Mouse (Mus musculus): Measurements from ENCODE around the gene Chst10. TPM values are rescaled to one million over a fixed set of nuclear protein-coding genes. Genes with fewer than 3 reads are reported as not detected.

Chst10 gene
- total and polyA plus RNA-seq, 3 experiments, result 5.1 to 9.5 (median 7.3) TPM

- TF ChIP-seq NELFE (IDR thresholded peaks at IDR 0.05; ENCODE audit: low read depth, low read length), result no peak
- no peak for TF ChIP-seq CHD2 (IDR thresholded peaks at IDR 0.05; ENCODE audit: low read length)
- TF ChIP-seq ZKSCAN1 (IDR thresholded peaks at IDR 0.05; ENCODE audit: borderline replicate concordance, low read depth, low read length), result no peak
- TF ChIP-seq ZMIZ1 (IDR thresholded peaks at IDR 0.05; ENCODE audit: low read depth, low read length), result no peak
- no peak for TF ChIP-seq ETS1 (conservative IDR thresholded peaks at IDR 0.05; ENCODE audit: low read depth, low read length)
- TF ChIP-seq MXI1 (IDR thresholded peaks at IDR 0.05; ENCODE audit: low read depth, low read length), result no peak
- no peak for TF ChIP-seq MEF2A (IDR thresholded peaks at IDR 0.05; ENCODE audit: borderline replicate concordance, low read depth, low read length)
- H3K27ac ChIP-seq (ENCODE audit: insufficient read depth, low read depth), result no peak within 1 kb of the TSS
- no peak within 1 kb of the TSS for H3K9ac ChIP-seq (ENCODE audit: insufficient read depth, low read depth)
- DNase-seq (ENCODE audit: extremely low read depth), result no peak
- dilution Hi-C loops (cut with MboI; ENCODE audit: extremely low pct_ligation_motif_present, extremely low pct_unique_long_range_greater_than_20kb, low sequenced_read_pairs) (no loop called here), in situ Hi-C loops (cut with MboI; ENCODE audit: low pct_ligation_motif_present, low pct_unique_long_range_greater_than_20kb, low sequenced_read_pairs) (no loop called here)
- H3K79me2 ChIP-seq (replicated peaks; ENCODE audit: control insufficient read depth, extremely low read depth, insufficient read depth, poor library complexity, severe bottlenecking), result no peaks in the 10 kb centered on the region
- peaks cover 4% of the 10 kb centered on the region for H3K9me3 ChIP-seq (replicated peaks; ENCODE audit: low read length)
- H3K4me3 ChIP-seq (replicated peaks in 1 of 3; ENCODE audit: low read depth in 2 of 3, low read length in 2 of 3, poor library complexity in 1 of 3), result no peak within 1 kb of the TSS
- H3K27me3 ChIP-seq (replicated peaks), result no peaks in the 10 kb centered on the region
- H3K4me1 ChIP-seq (ENCODE audit: control insufficient read depth in 1 of 2, insufficient read depth in 2 of 2), result no peaks in the 10 kb centered on the region; a peak in 1 of 4 replicates
- H3K4me2 ChIP-seq (ENCODE audit: insufficient read depth, low read depth, poor library complexity, severe bottlenecking), result no peak within 1 kb of the TSS
- H3K36me3 ChIP-seq (replicated peaks in 1 of 2; ENCODE audit: control insufficient read depth in 1 of 2, insufficient read depth in 1 of 2, low read length in 1 of 2), result no peaks in the 10 kb centered on the region
Observed at GRCm38 (mm10) chr1:38836477-38836872, 61.5 kb downstream of the Chst10 start, which contains the start of gene Lonrf2. Gene Lonrf2, minus strand, starts transcription at chr1:38836711.

GRCm38 (mm10) chr1:38835568-38836476, 62.1 kb downstream of the Chst10 start:
- Histone ChIP-seq H3K27ac (ENCODE audit: insufficient read depth, low read depth) (no peak overlapping the region), H3K27me3 (replicated peaks) (no peaks in the 10 kb centered on the region), H3K79me2 (replicated peaks; ENCODE audit: control insufficient read depth, extremely low read depth, insufficient read depth, poor library complexity, severe bottlenecking) (no peaks in the 10 kb centered on the region), H3K4me1 (ENCODE audit: control insufficient read depth in 1 of 2, insufficient read depth in 2 of 2) (no peaks in the 10 kb centered on the region; a peak in 1 of 4 replicates), H3K9me3 (replicated peaks; ENCODE audit: low read length) (peaks cover 4% of the 10 kb centered on the region), H3K36me3 (replicated peaks in 1 of 2; ENCODE audit: control insufficient read depth in 1 of 2, insufficient read depth in 1 of 2, low read length in 1 of 2) (no peaks in the 10 kb centered on the region), H3K9ac (ENCODE audit: insufficient read depth, low read depth) (no peak overlapping the region), H3K4me3 (replicated peaks in 1 of 3; ENCODE audit: low read depth in 2 of 3, low read length in 2 of 3, poor library complexity in 1 of 3) (no peak overlapping the region), H3K4me2 (ENCODE audit: insufficient read depth, low read depth, poor library complexity, severe bottlenecking) (no peak overlapping the region)
- DNase-seq (ENCODE audit: extremely low read depth), result no peak
- no peak for TF ChIP-seq MAZ (IDR thresholded peaks at IDR 0.05; ENCODE audit: low read depth, low read length)
- TF ChIP-seq ZMIZ1 (IDR thresholded peaks at IDR 0.05; ENCODE audit: low read depth, low read length), result no peak
- no peak for TF ChIP-seq UBTF (IDR thresholded peaks at IDR 0.05; ENCODE audit: low read depth, low read length)
- no peak for TF ChIP-seq SMC3 (IDR thresholded peaks at IDR 0.05; ENCODE audit: low read depth, low read length)
- TF ChIP-seq ELF1 (IDR thresholded peaks at IDR 0.05; ENCODE audit: low read depth, low read length), result no peak
- no peak for TF ChIP-seq HCFC1 (IDR thresholded peaks at IDR 0.05; ENCODE audit: low read depth, low read length)
- TF ChIP-seq CHD2 (IDR thresholded peaks at IDR 0.05; ENCODE audit: low read length), result no peak
- dilution Hi-C loops (cut with MboI; ENCODE audit: extremely low pct_ligation_motif_present, extremely low pct_unique_long_range_greater_than_20kb, low sequenced_read_pairs) (no loop called here), in situ Hi-C loops (cut with MboI; ENCODE audit: low pct_ligation_motif_present, low pct_unique_long_range_greater_than_20kb, low sequenced_read_pairs) (no loop called here)

All from CH12.LX (cell line).